Mouse (Mus musculus): ENCODE measurements at regions not wholly inside any gene's neighbourhood (a gene's known extent, or its start where the extent isn't known, plus 50 kb on each side); places are given as distances from the start of the nearest gene placed in this dataset.
A peak's percentile ranks its signal among the peaks of the same experiment; 100 is the strongest.

DNA sequence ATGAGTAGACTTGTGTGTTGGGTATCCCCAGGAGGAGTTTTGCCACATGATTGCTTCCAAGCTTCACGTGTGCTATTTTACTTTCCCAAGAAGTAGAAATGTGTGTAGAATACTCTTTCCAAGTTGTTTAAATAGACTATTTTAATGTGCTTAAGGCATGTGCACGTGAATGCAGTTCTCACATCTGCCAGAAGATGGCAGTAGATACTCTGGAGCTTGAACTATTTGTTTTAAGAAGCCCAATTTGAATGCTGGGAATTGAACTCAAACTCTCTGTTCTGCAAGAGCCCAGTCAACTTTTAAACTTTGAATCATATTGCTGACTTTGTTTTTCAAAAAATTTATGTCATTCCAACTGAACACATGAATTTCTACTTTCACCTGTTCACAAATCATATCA is 431.3 kb upstream of the Reg3g start:
- peak; percentile 1 for DNase-seq

DNA sequence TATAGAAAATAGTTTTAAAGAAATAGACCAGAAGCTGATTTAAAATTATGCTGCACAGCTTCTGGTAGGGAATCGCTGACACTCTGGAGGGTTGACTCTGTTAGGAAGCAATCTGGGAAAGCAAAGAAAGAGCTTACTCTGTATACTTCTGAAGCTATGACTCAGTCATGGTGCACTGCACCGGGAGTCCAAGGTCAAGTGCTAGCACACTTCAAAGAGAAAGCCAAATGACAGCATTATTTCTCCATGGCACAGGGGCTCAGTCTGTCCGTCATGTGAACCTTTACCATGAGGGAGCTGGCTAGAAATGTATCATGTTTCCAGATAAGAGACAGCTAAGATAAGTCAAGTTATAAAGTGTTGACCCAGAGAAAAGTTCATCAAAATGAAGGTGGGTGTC is 424.1 kb upstream of the Reg3g start:
- DNase-seq: no peak

DNA sequence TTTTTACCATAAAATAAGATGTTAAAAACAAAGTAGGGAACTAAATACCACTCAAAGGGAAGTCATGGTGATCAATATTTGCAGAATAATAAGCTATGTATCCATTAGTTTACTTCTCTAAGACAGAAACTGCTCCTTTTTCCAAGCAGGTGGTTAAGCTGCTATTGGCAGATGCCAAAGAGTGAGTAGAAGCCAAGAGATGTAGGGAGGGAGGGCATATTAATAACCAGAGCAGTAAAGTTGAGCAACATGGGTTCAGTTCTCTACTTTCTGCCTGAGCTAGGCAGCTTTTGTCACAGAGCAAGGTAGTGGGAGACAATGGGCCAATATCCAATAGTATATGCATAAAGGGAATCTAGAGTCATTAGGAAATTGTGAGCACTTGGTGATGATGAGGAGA is 394.4 kb upstream of the Reg3g start:
- no peak for DNase-seq

DNA sequence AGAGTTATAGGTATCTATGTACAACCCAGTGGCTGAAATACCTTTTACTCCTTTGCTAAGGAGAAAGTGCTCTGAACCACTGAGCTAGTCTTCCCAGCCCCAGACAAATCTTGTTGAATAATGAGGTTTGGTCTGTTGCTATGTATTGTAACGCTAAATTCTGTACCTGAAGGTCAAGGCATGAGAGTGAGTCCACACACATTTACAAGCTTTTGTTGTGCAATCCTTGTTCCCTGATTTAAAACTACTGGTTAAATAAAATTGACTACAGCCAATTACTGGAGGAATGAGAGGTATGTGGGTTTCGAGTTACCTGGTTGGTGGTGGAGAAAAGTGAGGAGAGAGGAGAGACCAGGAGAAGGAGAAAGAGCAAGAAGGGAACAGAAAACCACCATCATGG is 372.6 kb upstream of the Reg3g start:
- no peak for DNase-seq

DNA sequence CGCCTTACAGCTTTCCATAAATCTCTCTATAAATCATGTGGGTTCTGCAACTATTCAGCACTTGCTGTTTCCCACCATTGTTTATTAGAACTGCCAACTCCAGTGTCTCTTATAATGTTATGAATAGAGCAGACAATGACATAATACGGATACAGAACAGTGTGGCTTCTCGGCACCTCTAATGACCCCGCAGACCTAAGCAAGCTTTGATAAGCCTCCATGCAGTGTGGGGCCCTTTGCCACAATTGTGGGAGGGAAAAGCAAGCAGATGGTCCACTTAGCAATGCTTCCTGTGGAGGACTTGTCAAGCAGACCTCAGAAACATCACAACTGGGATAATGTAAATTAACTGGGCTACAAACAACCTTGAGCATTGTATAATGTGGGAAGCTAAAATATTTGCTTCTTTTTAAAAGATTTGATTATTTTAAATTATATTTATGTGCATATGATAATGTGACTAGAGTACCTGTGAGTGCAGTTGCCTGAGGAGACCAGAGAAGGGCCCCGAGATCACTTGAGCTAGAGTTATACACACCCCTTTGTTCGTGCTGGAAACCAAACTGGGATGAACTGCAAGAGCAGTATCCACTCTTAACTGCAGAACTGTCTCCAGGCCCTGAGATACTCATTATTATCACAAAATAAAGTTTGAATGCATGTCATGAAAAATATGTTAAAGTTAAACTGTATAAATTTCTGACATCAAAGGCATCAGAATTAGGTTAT is 357.4 kb upstream of the Reg3g start:
- no peak for DNase-seq

DNA sequence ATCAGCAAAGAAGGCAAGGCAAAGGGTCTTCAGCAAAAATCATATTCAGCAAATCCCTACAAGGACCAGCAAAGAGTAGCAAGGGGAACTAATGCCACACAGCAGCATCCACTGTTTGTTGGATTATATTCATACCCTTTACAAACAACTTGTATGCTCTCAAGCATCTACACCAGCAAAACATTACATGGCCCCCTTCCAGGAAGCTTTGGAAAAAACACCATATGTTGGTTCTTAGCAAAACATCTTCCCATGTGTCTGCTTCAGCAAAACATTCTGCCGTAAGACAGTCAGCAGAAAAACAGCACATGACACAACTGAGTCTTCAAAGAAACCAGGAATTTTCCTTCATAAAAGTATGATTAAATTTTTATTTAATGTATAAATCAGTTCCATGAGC is 352.6 kb upstream of the Reg3g start:
- DNase-seq: no peak

- DNase-seq: no peak
Observed at GRCm38 (mm10) chr6:78797013-78797412, 328.3 kb upstream of the Reg3g start.

- DNase-seq: no peak
Observed at GRCm38 (mm10) chr6:78788972-78789371, 320.3 kb upstream of the Reg3g start.

DNA sequence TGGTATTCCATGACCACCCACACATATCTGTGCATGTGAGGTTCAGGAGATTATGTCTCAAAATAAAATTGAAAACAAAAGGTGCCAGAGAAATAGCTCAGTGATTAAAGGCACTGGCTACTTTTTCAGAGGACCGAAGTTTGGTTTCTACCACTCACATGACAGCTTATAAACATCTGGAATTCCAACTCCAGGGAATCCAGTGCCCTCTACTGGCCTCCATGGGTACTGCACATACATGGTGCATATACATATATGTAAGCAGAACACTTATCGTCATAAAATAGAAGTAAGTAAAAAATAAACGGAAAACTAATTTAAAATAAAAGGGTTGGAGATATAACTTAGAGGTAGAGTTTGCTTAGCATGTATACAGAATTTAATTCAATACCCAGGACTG is 288.9 kb upstream of the Reg3g start:
- no peak for DNase-seq
